Mouse (Mus musculus) naive thymus-derived CD4-positive, alpha-beta T cell, adult 5 months (primary cell): ENCODE results near the gene Wfdc1. TPM values are rescaled to one million over a fixed set of nuclear protein-coding genes. Genes with fewer than 3 reads are reported as not detected.

Experiments
- polyA plus RNA-seq: library from polyadenylated mRNA; unstranded; fragments of 100-300 nt; shearing (Covaris generic); gene quantifications from one replicate; pipeline ENCODE4 v1.2.1, GENCODE M21; 2017

The Wfdc1 gene
- not detected for polyA plus RNA-seq

GRCm38 (mm10) chr8:119666219-119666951 lies at the start of gene Wfdc1:
Gene Wfdc1, plus strand, starts transcription at chr8:119666365.

GRCm38 (mm10) chr8:119635378-119635777 lies 30.8 kb upstream of the Wfdc1 start, which contains the start of gene Kcng4:
Gene Kcng4, minus strand, starts transcription at chr8:119635680.

GRCm38 (mm10) chr8:119699549-119700134 lies 33.5 kb downstream of the Wfdc1 start, which contains the start of gene Atp2c2:
Gene Atp2c2, plus strand, starts transcription at chr8:119700009.

Other genes with a start within 250 kb of the Wfdc1 start
- 3.1 TPM for gene Osgin1, start 232.2 kb upstream of the Wfdc1 start, polyA plus RNA-seq
- gene Necab2, start 219.6 kb upstream of the Wfdc1 start, polyA plus RNA-seq: not detected
- not detected for gene Slc38a8, start 164.7 kb upstream of the Wfdc1 start, polyA plus RNA-seq
- gene Mbtps1, start 107.6 kb upstream of the Wfdc1 start, polyA plus RNA-seq: 91.7 TPM
- gene Hsdl1, start 91.2 kb upstream of the Wfdc1 start, polyA plus RNA-seq: 129 TPM
- gene Dnaaf1, start 91.1 kb upstream of the Wfdc1 start, polyA plus RNA-seq: not detected
- gene Taf1c, start 61.1 kb upstream of the Wfdc1 start, polyA plus RNA-seq: 23.6 TPM
- not detected for gene Adad2, start 53.6 kb upstream of the Wfdc1 start, polyA plus RNA-seq
- not detected for gene Kcng4, start 30.7 kb upstream of the Wfdc1 start, polyA plus RNA-seq
- not detected for gene Atp2c2, start 33.6 kb downstream of the Wfdc1 start, polyA plus RNA-seq
- 2.1 TPM for gene Tldc1, start 112.1 kb downstream of the Wfdc1 start, polyA plus RNA-seq
- 216 TPM for gene Cotl1, start 174.2 kb downstream of the Wfdc1 start, polyA plus RNA-seq
- 12.9 TPM for gene Klhl36, start 195.9 kb downstream of the Wfdc1 start, polyA plus RNA-seq
- 182 TPM for gene Usp10, start 244.0 kb downstream of the Wfdc1 start, polyA plus RNA-seq
- 9.0 TPM for gene Gm20388, start 244.5 kb downstream of the Wfdc1 start, polyA plus RNA-seq